Mouse (Mus musculus) lung, embryonic 14.5 days (tissue): ENCODE results near the gene Smim24. TPM values are rescaled to one million over a fixed set of nuclear protein-coding genes. Genes with fewer than 3 reads are reported as not detected.

Source experiments
- ATAC-seq: fragments of 200-750 bp; cut with Nextera tagmentation; 2 replicates; pipeline ENCODE4 v1.8.0; 2017; ENCODE audit warnings: mild to moderate bottlenecking, moderate TSS enrichment, moderate library complexity; ENCODE audit not compliant: insufficient read depth
- DNase-seq: peaks from one replicate; pipeline ENCODE4 v3.0.0-alpha.2; 2015
- H3K27ac ChIP-seq: fragments of 300-500 bp; sonication (generic); 2 replicates; pipeline ENCODE4 v1.5.1; 2014; ENCODE audit warnings: low read depth, mild to moderate bottlenecking, moderate library complexity
- H3K27me3 ChIP-seq: fragments of 300-500 bp; sonication (generic); 2 replicates; pipeline ENCODE4 v1.6.1; 2014; ENCODE audit warnings: low read length, control low read depth; ENCODE audit not compliant: insufficient read depth
- H3K36me3 ChIP-seq: fragments of 300-500 bp; sonication (generic); 2 replicates; pipeline ENCODE4 v1.6.1; 2014; ENCODE audit warnings: control low read depth; ENCODE audit not compliant: insufficient read depth
- H3K4me1 ChIP-seq: fragments of 300-500 bp; sonication (generic); 2 replicates; pipeline ENCODE4 v1.6.1; 2014; ENCODE audit warnings: antibody characterized with exemption, control low read depth; ENCODE audit not compliant: insufficient read depth
- H3K4me2 ChIP-seq: fragments of 300-500 bp; sonication (generic); 2 replicates; pipeline ENCODE4 v1.6.1; 2014; ENCODE audit warnings: mild to moderate bottlenecking
- H3K4me3 ChIP-seq: fragments of 300-500 bp; sonication (generic); 2 replicates; pipeline ENCODE4 v1.5.1; 2014; ENCODE audit warnings: low read depth, low read length
- H3K9ac ChIP-seq: fragments of 300-500 bp; sonication (generic); 2 replicates; pipeline ENCODE4 v1.6.1; 2014
- H3K9me3 ChIP-seq: fragments of 300-500 bp; sonication (generic); 2 replicates; pipeline ENCODE4 v1.6.1; 2016; ENCODE audit warnings: low read depth, low read length, control low read depth
- CTCF ChIP-seq: IDR thresholded peaks from 2 replicates; pipeline ENCODE4 v1.5.1; 2016; ENCODE audit warnings: antibody characterized with exemption, low read depth
- WGBS: fragments of 180-500 bp; shearing (Covaris S2); extraction: QIAGEN DNeasy Blood & Tissue Kit; methylation state at CpG from one replicate; pipeline ENCODE4 v1.1.7; 2014; 5-methylcytosine and 5-hydroxymethylcytosine counted together
- polyA plus RNA-seq: library from polyadenylated mRNA; unstranded; fragments of >200 nt; fragmentation: Nextera tagmentation; extraction: Ambion mirVana; gene quantifications from 2 replicates; pipeline ENCODE4 v1.2.1, GENCODE M21; 2014

Gene Smim24
- polyA plus RNA-seq, 1 experiment from 2014 or later: 3.3 TPM

- Histone ChIP-seq H3K4me3 (peak within 1 kb of the TSS; percentile 97), H3K4me2 (peak within 1 kb of the TSS; percentile 92), H3K27me3 (no peaks in the 10 kb centered on the region), H3K4me1 (no peaks in the 10 kb centered on the region; the same call in 1 of the 2 replicates), H3K9ac (peak within 1 kb of the TSS; percentile 84), H3K36me3 (peaks cover 35% of the 10 kb centered on the region), H3K27ac (peak within 1 kb of the TSS; percentile 84), H3K9me3 (no peaks in the 10 kb centered on the region)
- ATAC-seq: peak; percentile 96
- peak; percentile 100 for DNase-seq
- TF ChIP-seq CTCF: no peak
- WGBS: 4% methylated on average over 50 of the region's 54 CpGs
Measured at GRCm38 (mm10) chr10:81383802-81384604, 8.8 kb upstream of the Smim24 start, which contains the start of the genes Dohh and Gm48551. Dohh (plus strand) TSS chr10:81384428. Gm48551 (plus strand) TSS chr10:81384466.

DNA sequence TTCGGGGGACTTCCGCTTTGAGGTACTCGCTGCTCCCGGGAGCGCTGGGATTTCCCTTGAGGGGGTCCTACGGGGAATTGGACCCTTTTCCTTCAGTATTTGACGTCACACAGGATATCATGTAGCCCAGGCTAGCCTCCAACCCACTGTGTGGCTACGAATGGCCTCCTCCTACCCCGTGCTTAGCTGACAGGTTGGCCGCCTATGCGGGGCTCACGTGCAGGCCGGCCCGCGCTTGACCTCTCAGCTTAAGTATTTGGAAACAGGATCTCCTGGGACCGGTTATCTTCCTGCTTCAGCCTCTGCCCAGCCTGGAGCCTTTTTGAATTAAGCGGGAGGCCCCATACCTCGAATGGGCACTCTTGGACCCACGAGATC, 8.3 kb upstream of the Smim24 start:
- Histone ChIP-seq H3K9ac (peak overlapping the region; percentile 84), H3K27ac (peak overlapping the region; percentile 84), H3K36me3 (peaks cover 35% of the 10 kb centered on the region), H3K4me2 (peak overlapping the region; percentile 92), H3K27me3 (no peaks in the 10 kb centered on the region), H3K4me1 (no peaks in the 10 kb centered on the region; the same call in 1 of the 2 replicates), H3K9me3 (no peaks in the 10 kb centered on the region), H3K4me3 (peak overlapping the region; percentile 97)
- ATAC-seq (peak; percentile 22; the same call in 1 of the 2 replicates), DNase-seq (no peak)
- TF ChIP-seq CTCF: no peak
- under 1% methylated on average over 19 of the region's 19 CpGs for WGBS

- peaks cover 35% of the 10 kb centered on the region for H3K36me3 ChIP-seq
- H3K27ac ChIP-seq: no peak overlapping the region
- H3K9ac ChIP-seq: 0 out of 2 replicates have a peak overlapping the region, but pooled peaks have one; percentile 84
- WGBS: 64% methylated on average over 22 of the region's 22 CpGs
- H3K4me3 ChIP-seq: peak overlapping the region; percentile 97
- TF ChIP-seq CTCF: no peak
- ATAC-seq: no peak
- H3K27me3 ChIP-seq: no peaks in the 10 kb centered on the region
- no peak for DNase-seq
- H3K4me1 ChIP-seq: no peaks in the 10 kb centered on the region; the same call in 1 of the 2 replicates
- peak overlapping the region; percentile 92 for H3K4me2 ChIP-seq
- no peaks in the 10 kb centered on the region for H3K9me3 ChIP-seq
Measured at GRCm38 (mm10) chr10:81385603-81386306, 7.1 kb upstream of the Smim24 start.

DNA sequence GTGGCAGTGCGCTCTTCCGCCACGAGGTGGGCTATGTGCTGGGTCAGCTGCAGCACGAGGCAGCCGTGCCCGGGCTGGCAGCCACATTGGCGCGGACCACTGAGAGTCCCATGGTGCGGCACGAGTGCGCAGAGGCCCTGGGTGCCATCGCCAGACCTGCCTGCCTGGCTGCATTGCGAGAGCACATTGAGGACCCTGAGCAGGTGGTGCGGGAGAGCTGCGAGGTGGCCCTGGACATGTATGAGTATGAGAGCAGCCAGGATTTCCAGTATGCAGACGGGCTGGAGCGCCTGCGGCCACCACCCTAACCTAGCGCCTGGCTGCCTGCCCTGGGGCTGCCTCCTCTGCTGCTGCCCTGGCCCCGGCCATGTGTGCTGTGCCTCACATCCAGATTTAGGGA, 5.1 kb upstream of the Smim24 start:
- H3K4me3 ChIP-seq: no peak overlapping the region
- DNase-seq: no peak
- WGBS: 91% methylated on average over 20 of the region's 20 CpGs
- H3K27ac ChIP-seq: no peak overlapping the region
- ATAC-seq: no peak
- no peak overlapping the region for H3K9ac ChIP-seq
- no peak overlapping the region for H3K4me2 ChIP-seq
- no peaks in the 10 kb centered on the region for H3K9me3 ChIP-seq
- H3K36me3 ChIP-seq: peaks cover 35% of the 10 kb centered on the region
- no peak for TF ChIP-seq CTCF
- no peaks in the 10 kb centered on the region; the same call in 1 of the 2 replicates for H3K4me1 ChIP-seq
- H3K27me3 ChIP-seq: no peaks in the 10 kb centered on the region

GRCm38 (mm10) chr10:81388505-81389055, 4.3 kb upstream of the Smim24 start, which contains the start of gene Gm48552:
Gm48552 (plus strand) TSS chr10:81389005.
- Histone ChIP-seq H3K9ac (no peak within 1 kb of the TSS), H3K36me3 (peaks cover 35% of the 10 kb centered on the region), H3K4me3 (no peak within 1 kb of the TSS), H3K4me1 (no peaks in the 10 kb centered on the region; the same call in none of the 2 replicates), H3K27ac (no peak within 1 kb of the TSS; the same call in none of the 2 replicates), H3K9me3 (no peaks in the 10 kb centered on the region), H3K4me2 (no peak within 1 kb of the TSS), H3K27me3 (no peaks in the 10 kb centered on the region)
- no peak for ATAC-seq
- WGBS: 52% methylated on average over 5 of the region's 5 CpGs
- TF ChIP-seq CTCF: no peak
- no peak for DNase-seq

GRCm38 (mm10) chr10:81389373-81389772, 3.5 kb upstream of the Smim24 start:
- H3K9me3 ChIP-seq: no peaks in the 10 kb centered on the region
- H3K36me3 ChIP-seq: peaks cover 35% of the 10 kb centered on the region
- no peak overlapping the region for H3K4me2 ChIP-seq
- H3K27ac ChIP-seq: no peak overlapping the region; the same call in none of the 2 replicates
- no peak overlapping the region for H3K4me3 ChIP-seq
- WGBS: 47% methylated on average over 3 of the region's 3 CpGs
- no peak for ATAC-seq
- no peaks in the 10 kb centered on the region for H3K27me3 ChIP-seq
- H3K9ac ChIP-seq: no peak overlapping the region
- H3K4me1 ChIP-seq: no peaks in the 10 kb centered on the region; the same call in none of the 2 replicates
- no peak for TF ChIP-seq CTCF
- peak; percentile 29 for DNase-seq
